9 mouse cellular contexts compared by ENCODE assay signal in genomic region chr6:34865711-34866593, GRCm38 (mm10). TPM values are rescaled to one million over a fixed set of nuclear protein-coding genes. Genes with fewer than 3 reads are reported as not detected.
DNase-seq lines count a peak whose midpoint lies in the region; ATAC-seq and TF ChIP-seq lines count a peak whose summit lies in the region.
"Had no signal": no experiment of that assay in that cellular context is flagged by ENCODE, and none has a peak within 500 bp of the region (broad histone marks: within the 10 kb centered on the region; RNA-seq: fewer than 3 reads in every experiment).

No protein-coding gene starts in this region.

- H3K4me1 ChIP-seq in embryonic fibroblast, embryonic 13.5 days (ENCODE audit: control insufficient read depth, insufficient read depth, low read length) = peaks cover 11% of the 10 kb centered on the region
- H3K4me1 ChIP-seq in kidney, embryonic 14.5 days (ENCODE audit: control insufficient read depth, insufficient read depth, low read length) = peaks cover 13% of the 10 kb centered on the region; the same call in 1 of the 2 replicates
- no peaks in the 10 kb centered on the region for H3K4me1 ChIP-seq in midbrain, embryonic 15.5 days

- 57% methylated on average over 7 of the region's 7 CpGs for WGBS in kidney, embryonic 14.5 days
- WGBS in midbrain, embryonic 15.5 days = 69% methylated on average over 7 of the region's 7 CpGs

- peak; percentile 38 to 66 for DNase-seq in adrenal gland, adult (ENCODE audit: inconsistent age in 2 of 2, low spot score in 1 of 2)
- no peak for DNase-seq in adrenal gland, adult 8-10 months
- peak; percentile 74 for DNase-seq in lung, postnatal 10 days
- no peak for DNase-seq in ovary, adult 18-20 months (ENCODE audit: low spot score)

- no peaks in the 10 kb centered on the region for H3K36me3 ChIP-seq in kidney, embryonic 14.5 days (ENCODE audit: control insufficient read depth, insufficient read depth, low read length)
- no peaks in the 10 kb centered on the region for H3K36me3 ChIP-seq in midbrain, embryonic 15.5 days (replicated peaks)

- H3K9me3 ChIP-seq in kidney, embryonic 14.5 days (ENCODE audit: control insufficient read depth, low read length) = no peaks in the 10 kb centered on the region
- no peaks in the 10 kb centered on the region for H3K9me3 ChIP-seq in midbrain, embryonic 15.5 days

- TF ChIP-seq POLR2A in embryonic fibroblast, embryonic 13.5 days (IDR thresholded peaks at IDR 0.05; ENCODE audit: low read depth, low read length) = no peak

- H3K4me2 ChIP-seq in kidney, embryonic 14.5 days (replicated peaks; ENCODE audit: low read depth, low read length) = no peak overlapping the region
- H3K4me2 ChIP-seq in midbrain, embryonic 15.5 days = no peak overlapping the region

- TF ChIP-seq CTCF in embryonic fibroblast, embryonic 13.5 days (IDR thresholded peaks at IDR 0.05; ENCODE audit: borderline replicate concordance, insufficient read depth, low read length) = no peak

- ATAC-seq in kidney, embryonic 14.5 days (ENCODE audit: low FRiP score, low TSS enrichment) = peak; percentile 34; the same call in 1 of the 2 replicates
- ATAC-seq in midbrain, embryonic 15.5 days (replicated peaks) = no peak
- no peak for ATAC-seq in activated CD4-positive, CD25-positive, alpha-beta regulatory T cell, adult 4 months
- ATAC-seq: inflammation-experienced regulatory T-cells, adult 6 months had no signal

- no peak overlapping the region for H3K9ac ChIP-seq in kidney, embryonic 14.5 days (ENCODE audit: low read depth, low read length)
- no peak overlapping the region for H3K9ac ChIP-seq in midbrain, embryonic 15.5 days

- H3K27ac ChIP-seq in embryonic fibroblast, embryonic 13.5 days (ENCODE audit: insufficient read depth, low read length) = peak overlapping the region; percentile 7; the same call in 1 of the 2 replicates
- peak overlapping the region; percentile 6; the same call in 1 of the 2 replicates for H3K27ac ChIP-seq in kidney, embryonic 14.5 days (ENCODE audit: low read depth, low read length)
- no peak overlapping the region for H3K27ac ChIP-seq in midbrain, embryonic 15.5 days

- H3K27me3 ChIP-seq in kidney, embryonic 14.5 days (ENCODE audit: control insufficient read depth, insufficient read depth, low read length) = no peaks in the 10 kb centered on the region
- no peaks in the 10 kb centered on the region for H3K27me3 ChIP-seq in midbrain, embryonic 15.5 days (replicated peaks)

- no peak overlapping the region for H3K4me3 ChIP-seq in embryonic fibroblast, embryonic 13.5 days (ENCODE audit: insufficient read depth, low read length)
- H3K4me3 ChIP-seq in kidney, embryonic 14.5 days (ENCODE audit: low read length) = no peak overlapping the region
- no peak overlapping the region for H3K4me3 ChIP-seq in midbrain, embryonic 15.5 days

RNA-seq across cellular contexts. Expression of gene Tmem140, which starts 3.0 kb away (rescaled TPM):
- total RNA-seq in adrenal gland, adult 8-10 months (2022) = 10 to 100 TPM; 14.1 to 33.3 (median 18.4) TPM
- polyA plus RNA-seq in embryonic fibroblast, embryonic 13.5 days (2011; ENCODE audit: insufficient read length, low read depth, missing spikeins) = 3.8 and 7.3 TPM in 2 replicates
- polyA plus RNA-seq in kidney, embryonic 14.5 days (2014; fragmentation: Nextera tagmentation; extraction: Ambion mirVana) = 0.64 and 1.0 TPM in 2 replicates
- 1.5 and 1.9 TPM in 2 replicates for polyA plus RNA-seq in midbrain, embryonic 15.5 days (2015; fragmentation: Nextera tagmentation; extraction: Ambion mirVana)
- polyA plus RNA-seq in activated CD4-positive, CD25-positive, alpha-beta regulatory T cell, adult 4 months (2017; shearing (Covaris generic)) = 10 to 100 TPM; 16.8 to 22.6 TPM

RNA-seq across cellular contexts. Expression of gene Cyren, which starts 11.9 kb away (rescaled TPM):
- 1 to 10 TPM; 6.9 to 9.0 (median 7.9) TPM for total RNA-seq in adrenal gland, adult 8-10 months (2022)
- polyA plus RNA-seq in embryonic fibroblast, embryonic 13.5 days (2011; ENCODE audit: insufficient read length, low read depth, missing spikeins) = 6.0 and 10.0 TPM in 2 replicates
- 13.1 and 14.2 TPM in 2 replicates for polyA plus RNA-seq in kidney, embryonic 14.5 days (2014; fragmentation: Nextera tagmentation; extraction: Ambion mirVana)
- 10.6 and 11.3 TPM in 2 replicates for polyA plus RNA-seq in midbrain, embryonic 15.5 days (2015; fragmentation: Nextera tagmentation; extraction: Ambion mirVana)
- polyA plus RNA-seq in activated CD4-positive, CD25-positive, alpha-beta regulatory T cell, adult 4 months (2017; shearing (Covaris generic)) = 1 to 10 TPM; 4.9 to 6.0 TPM

RNA-seq across cellular contexts. Expression of gene Wdr91, which starts 44.7 kb away (rescaled TPM):
- 10 to 100 TPM; 11.2 to 24.0 (median 17.3) TPM for total RNA-seq in adrenal gland, adult 8-10 months (2022)
- 8.8 and 12.1 TPM in 2 replicates for polyA plus RNA-seq in embryonic fibroblast, embryonic 13.5 days (2011; ENCODE audit: insufficient read length, low read depth, missing spikeins)
- 7.3 and 11.0 TPM in 2 replicates for polyA plus RNA-seq in kidney, embryonic 14.5 days (2014; fragmentation: Nextera tagmentation; extraction: Ambion mirVana)
- 15.5 and 16.1 TPM in 2 replicates for polyA plus RNA-seq in midbrain, embryonic 15.5 days (2015; fragmentation: Nextera tagmentation; extraction: Ambion mirVana)
- 10 to 100 TPM; 17.8 to 22.1 TPM for polyA plus RNA-seq in activated CD4-positive, CD25-positive, alpha-beta regulatory T cell, adult 4 months (2017; shearing (Covaris generic))

RNA-seq across cellular contexts. Expression of gene Stra8, which starts 54.0 kb away (rescaled TPM):
- total RNA-seq in adrenal gland, adult 8-10 months (2022) = not detected
- not detected in 2 replicates for polyA plus RNA-seq in embryonic fibroblast, embryonic 13.5 days (2011; ENCODE audit: insufficient read length, low read depth, missing spikeins)
- not detected in 2 replicates for polyA plus RNA-seq in kidney, embryonic 14.5 days (2014; fragmentation: Nextera tagmentation; extraction: Ambion mirVana)
- polyA plus RNA-seq in midbrain, embryonic 15.5 days (2015; fragmentation: Nextera tagmentation; extraction: Ambion mirVana) = not detected in 2 replicates
- under 1 TPM in 1 of 2 experiments, not detected in 1; 0.28 TPM for polyA plus RNA-seq in activated CD4-positive, CD25-positive, alpha-beta regulatory T cell, adult 4 months (2017; shearing (Covaris generic))
- polyA plus RNA-seq: inflammation-experienced regulatory T-cells, adult 6 months had no signal

Comparison
In these comparisons a context has a peak if more than half of its experiments do, and no peak if none do; other contexts are left out.
1. DNase-seq: peak in adrenal gland, adult (2 of 2) and lung, postnatal 10 days (single experiment); none in adrenal gland, adult 8-10 months (single experiment) and ovary, adult 18-20 months (single experiment).